Mouse (Mus musculus) neural tube, embryonic 14.5 days (tissue): Measurements from ENCODE around the gene Mall. TPM values are rescaled to one million over a fixed set of nuclear protein-coding genes. Genes with fewer than 3 reads are reported as not detected.

Experiments used
- ATAC-seq: fragments of 200-750 bp; cut with Nextera tagmentation; 2 replicates; pipeline ENCODE4 v1.8.0; 2017; ENCODE audit warnings: low read depth, mild to moderate bottlenecking, moderate TSS enrichment, moderate library complexity
- H3K27ac ChIP-seq: fragments of 300-500 bp; sonication (generic); 2 replicates; pipeline ENCODE4 v1.5.1; 2014; ENCODE audit warnings: low read depth, mild to moderate bottlenecking, control low read depth, low read length, moderate library complexity, mixed read lengths
- H3K27me3 ChIP-seq: fragments of 300-500 bp; sonication (generic); 2 replicates; pipeline ENCODE4 v1.6.1; 2014; ENCODE audit warnings: low read length; ENCODE audit not compliant: control insufficient read depth, insufficient read depth
- H3K36me3 ChIP-seq: fragments of 300-500 bp; sonication (generic); 2 replicates; pipeline ENCODE4 v1.6.1; 2014; ENCODE audit warnings: low read length, mixed read lengths; ENCODE audit not compliant: control insufficient read depth, insufficient read depth
- H3K4me1 ChIP-seq: fragments of 300-500 bp; sonication (generic); 2 replicates; pipeline ENCODE4 v1.6.1; 2014; ENCODE audit warnings: low read length; ENCODE audit not compliant: control insufficient read depth, insufficient read depth
- H3K4me2 ChIP-seq: fragments of 300-500 bp; sonication (generic); 2 replicates; pipeline ENCODE4 v1.6.1; 2014; ENCODE audit warnings: mild to moderate bottlenecking, low read depth, low read length, control low read depth
- H3K4me3 ChIP-seq: fragments of 300-500 bp; sonication (generic); 2 replicates; pipeline ENCODE4 v1.5.1; 2014; ENCODE audit warnings: low read depth, low read length, control low read depth, mixed read lengths
- H3K9ac ChIP-seq: fragments of 300-500 bp; sonication (generic); replicated peaks from 2 replicates; pipeline ENCODE4 v1.6.1; 2014; ENCODE audit warnings: low read depth, mild to moderate bottlenecking, control low read depth, low read length, mixed read lengths
- H3K9me3 ChIP-seq: fragments of 300-500 bp; sonication (generic); 2 replicates; pipeline ENCODE4 v1.6.1; 2016; ENCODE audit warnings: low read length; ENCODE audit not compliant: control insufficient read depth
- WGBS: fragments of 180-500 bp; shearing (Covaris S2); extraction: QIAGEN DNeasy Blood & Tissue Kit; methylation state at CpG from one replicate; pipeline ENCODE4 v1.1.7; 2014; 5-methylcytosine and 5-hydroxymethylcytosine counted together
- polyA plus RNA-seq: library from polyadenylated mRNA; unstranded; fragments of >200 nt; fragmentation: Nextera tagmentation; extraction: Ambion mirVana; gene quantifications from 2 replicates; pipeline ENCODE4 v1.2.1, GENCODE M21; 2014

Gene Mall
- polyA plus RNA-seq, 1 experiment from 2014 or later: 0.59 TPM

DNA sequence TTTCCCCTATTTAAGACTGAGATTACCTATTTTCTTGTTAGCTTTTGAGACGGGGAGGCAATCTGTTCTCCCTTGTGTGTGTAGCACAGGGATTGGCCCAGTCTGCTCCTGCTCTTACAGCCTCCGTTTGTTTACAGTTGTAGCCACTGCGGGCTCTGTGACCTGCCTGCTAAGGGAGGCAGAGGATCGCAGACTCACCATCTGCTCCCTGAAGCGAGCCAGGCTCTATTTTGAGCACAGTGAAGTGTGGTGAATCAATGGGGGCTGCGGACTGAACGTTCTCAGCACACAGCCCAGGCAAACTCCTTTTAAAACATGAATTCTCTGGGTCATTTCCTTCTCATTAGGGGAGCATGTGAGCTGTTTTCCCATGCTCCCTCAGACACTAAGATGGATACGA is 27.4 kb upstream of the Mall start:
- WGBS: 29% methylated on average over 8 of the region's 8 CpGs
- no peak overlapping the region for H3K9ac ChIP-seq
- H3K4me3 ChIP-seq: no peak overlapping the region
- no peaks in the 10 kb centered on the region for H3K9me3 ChIP-seq
- H3K27ac ChIP-seq: no peak overlapping the region
- H3K4me2 ChIP-seq: no peak overlapping the region
- peak; percentile 70; the same call in 1 of the 2 replicates for ATAC-seq
- peaks cover 3% of the 10 kb centered on the region; the same call in 1 of the 2 replicates for H3K4me1 ChIP-seq
- H3K36me3 ChIP-seq: no peaks in the 10 kb centered on the region; the same call in 1 of the 2 replicates
- no peaks in the 10 kb centered on the region for H3K27me3 ChIP-seq

DNA sequence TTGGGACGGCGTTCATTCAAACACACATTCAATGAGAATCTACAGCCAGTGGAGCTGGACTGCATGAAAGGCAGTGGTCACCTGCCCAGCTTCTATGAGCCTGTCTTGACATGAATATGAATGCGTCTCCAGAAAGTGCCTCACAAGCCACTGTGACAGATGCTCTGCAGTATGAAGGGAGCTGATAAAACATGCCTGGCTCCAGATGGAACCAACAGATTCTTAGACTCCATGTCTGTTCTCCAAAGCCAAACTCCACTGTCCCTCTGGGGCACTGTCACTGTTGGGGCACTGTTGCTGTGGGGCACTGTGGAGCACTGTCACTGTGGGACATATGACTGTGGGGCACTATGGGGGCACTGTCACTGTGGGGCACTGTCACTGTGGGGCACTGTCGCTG is 24.4 kb upstream of the Mall start:
- no peaks in the 10 kb centered on the region for H3K36me3 ChIP-seq
- no peak overlapping the region for H3K9ac ChIP-seq
- peaks cover 3% of the 10 kb centered on the region; the same call in 1 of the 2 replicates for H3K4me1 ChIP-seq
- H3K4me2 ChIP-seq: no peak overlapping the region
- WGBS: 87% methylated on average over 4 of the region's 4 CpGs
- ATAC-seq: no peak
- no peak overlapping the region for H3K27ac ChIP-seq
- H3K9me3 ChIP-seq: no peaks in the 10 kb centered on the region
- no peak overlapping the region for H3K4me3 ChIP-seq
- H3K27me3 ChIP-seq: no peaks in the 10 kb centered on the region

DNA sequence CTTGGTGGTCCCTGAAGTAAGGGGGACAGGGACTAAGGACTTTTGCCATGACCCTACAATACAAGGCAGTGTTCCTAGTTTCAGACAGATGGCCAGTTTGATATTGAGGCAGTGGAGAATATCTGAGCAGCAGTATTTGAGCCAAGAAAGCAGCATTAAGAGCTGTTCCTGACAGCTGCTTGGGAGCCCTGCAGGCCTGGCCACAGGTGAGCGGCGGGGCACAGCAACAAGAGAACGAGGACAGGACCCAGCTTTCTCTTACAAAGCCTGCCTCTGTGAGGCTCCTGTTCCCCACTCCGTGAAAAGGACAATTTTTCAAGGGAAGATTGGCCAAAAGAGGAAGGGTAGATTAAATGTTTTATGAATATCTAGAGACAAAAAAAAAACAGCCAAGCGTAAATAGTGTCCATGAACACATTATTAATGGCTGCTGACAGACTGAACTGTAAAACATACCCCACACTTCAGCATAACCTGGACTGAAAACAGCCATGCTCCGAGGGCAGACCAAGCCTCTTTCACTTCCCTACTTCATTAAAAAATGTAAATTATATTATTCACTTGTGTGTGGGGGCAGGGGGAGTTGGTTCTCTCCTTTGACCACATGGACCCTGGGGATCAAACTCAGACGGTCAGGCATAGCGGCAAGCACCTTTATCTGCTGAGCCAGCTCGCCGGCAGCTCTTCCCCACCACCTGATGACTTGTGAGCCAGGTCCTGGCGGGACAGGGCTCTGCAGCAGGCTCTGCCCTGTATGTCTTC is 22.3 kb upstream of the Mall start:
- Histone ChIP-seq H3K4me3 (no peak overlapping the region), H3K27ac (no peak overlapping the region), H3K27me3 (no peaks in the 10 kb centered on the region), H3K9me3 (no peaks in the 10 kb centered on the region), H3K36me3 (no peaks in the 10 kb centered on the region), H3K4me1 (no peaks in the 10 kb centered on the region), H3K9ac (no peak overlapping the region), H3K4me2 (no peak overlapping the region)
- WGBS: 73% methylated on average over 11 of the region's 11 CpGs
- ATAC-seq: no peak

DNA sequence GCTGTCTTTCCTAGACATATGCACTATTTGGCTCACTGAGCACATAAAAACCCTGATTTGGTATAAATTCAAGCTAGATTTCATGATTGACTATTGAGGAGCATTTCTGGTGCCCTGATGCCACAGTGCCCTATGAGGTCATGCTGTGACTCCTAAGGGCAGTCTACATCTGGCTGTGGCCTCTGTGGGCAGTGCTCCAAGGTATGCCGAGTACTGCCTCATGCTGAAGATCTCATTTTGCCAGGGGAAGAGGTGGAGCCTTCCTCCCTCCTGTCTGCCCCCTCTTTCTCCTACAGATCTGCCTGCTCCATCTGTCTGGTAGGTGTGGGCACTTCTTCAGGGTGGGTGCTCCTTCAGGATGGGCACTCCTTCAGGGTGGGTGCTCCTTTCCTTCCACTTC is 19.6 kb upstream of the Mall start:
- 84% methylated on average over 1 of the region's 1 CpGs for WGBS
- Histone ChIP-seq H3K9me3 (no peaks in the 10 kb centered on the region), H3K4me3 (no peak overlapping the region), H3K4me2 (no peak overlapping the region), H3K9ac (no peak overlapping the region), H3K36me3 (0 out of 2 replicates have a peak, but pooled peaks cover 4% of the 10 kb centered on the region), H3K27me3 (no peaks in the 10 kb centered on the region), H3K27ac (no peak overlapping the region), H3K4me1 (no peaks in the 10 kb centered on the region)
- ATAC-seq: no peak

DNA sequence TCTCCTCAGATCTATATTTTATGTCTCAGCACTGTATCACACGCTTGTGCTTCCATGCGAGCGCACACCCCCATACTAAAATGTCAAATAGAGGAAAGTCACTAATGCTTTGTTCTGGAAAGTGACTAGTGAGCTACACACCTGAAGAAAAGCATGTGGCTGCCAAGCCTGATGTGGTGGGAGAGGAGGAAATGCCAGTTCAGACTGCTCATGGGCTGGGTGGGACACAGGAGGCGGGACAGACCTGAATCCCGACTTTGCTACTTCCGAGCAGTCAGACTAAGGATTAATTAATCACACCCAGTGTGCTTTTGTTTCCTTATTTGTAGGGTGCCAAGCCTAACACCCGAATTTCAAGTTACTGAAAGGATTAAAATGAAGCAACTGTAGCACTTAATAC is 18.6 kb upstream of the Mall start:
- Histone ChIP-seq H3K4me2 (no peak overlapping the region), H3K9me3 (no peaks in the 10 kb centered on the region), H3K27ac (no peak overlapping the region), H3K36me3 (0 out of 2 replicates have a peak, but pooled peaks cover 4% of the 10 kb centered on the region), H3K4me1 (no peaks in the 10 kb centered on the region), H3K27me3 (no peaks in the 10 kb centered on the region), H3K4me3 (no peak overlapping the region), H3K9ac (no peak overlapping the region)
- 72% methylated on average over 7 of the region's 7 CpGs for WGBS
- ATAC-seq: no peak

DNA sequence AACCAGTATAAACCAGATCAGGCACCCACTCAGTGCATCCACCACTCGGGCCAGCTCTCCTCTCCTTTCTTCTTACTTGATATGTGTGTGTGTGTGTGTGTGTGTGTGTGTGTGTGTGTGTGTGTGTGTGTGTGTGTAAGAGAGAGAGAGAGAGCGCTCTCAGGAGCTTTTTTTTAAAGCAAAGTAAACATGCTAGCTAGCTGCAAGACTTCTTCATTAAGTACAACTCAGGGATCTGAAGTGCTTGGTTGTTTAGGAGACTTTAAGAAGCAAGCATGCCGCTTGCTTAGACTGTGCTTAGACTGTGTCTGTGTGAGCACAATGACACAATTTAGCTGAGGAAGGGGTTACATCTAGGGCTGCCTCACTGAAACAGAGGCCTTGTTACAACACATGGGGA is 12.9 kb upstream of the Mall start:
- Histone ChIP-seq H3K4me2 (no peak overlapping the region), H3K27ac (no peak overlapping the region), H3K36me3 (peaks cover 4% of the 10 kb centered on the region), H3K27me3 (no peaks in the 10 kb centered on the region), H3K4me3 (no peak overlapping the region), H3K9me3 (no peaks in the 10 kb centered on the region), H3K4me1 (no peaks in the 10 kb centered on the region), H3K9ac (no peak overlapping the region)
- 85% methylated on average over 3 of the region's 3 CpGs for WGBS
- no peak for ATAC-seq

DNA sequence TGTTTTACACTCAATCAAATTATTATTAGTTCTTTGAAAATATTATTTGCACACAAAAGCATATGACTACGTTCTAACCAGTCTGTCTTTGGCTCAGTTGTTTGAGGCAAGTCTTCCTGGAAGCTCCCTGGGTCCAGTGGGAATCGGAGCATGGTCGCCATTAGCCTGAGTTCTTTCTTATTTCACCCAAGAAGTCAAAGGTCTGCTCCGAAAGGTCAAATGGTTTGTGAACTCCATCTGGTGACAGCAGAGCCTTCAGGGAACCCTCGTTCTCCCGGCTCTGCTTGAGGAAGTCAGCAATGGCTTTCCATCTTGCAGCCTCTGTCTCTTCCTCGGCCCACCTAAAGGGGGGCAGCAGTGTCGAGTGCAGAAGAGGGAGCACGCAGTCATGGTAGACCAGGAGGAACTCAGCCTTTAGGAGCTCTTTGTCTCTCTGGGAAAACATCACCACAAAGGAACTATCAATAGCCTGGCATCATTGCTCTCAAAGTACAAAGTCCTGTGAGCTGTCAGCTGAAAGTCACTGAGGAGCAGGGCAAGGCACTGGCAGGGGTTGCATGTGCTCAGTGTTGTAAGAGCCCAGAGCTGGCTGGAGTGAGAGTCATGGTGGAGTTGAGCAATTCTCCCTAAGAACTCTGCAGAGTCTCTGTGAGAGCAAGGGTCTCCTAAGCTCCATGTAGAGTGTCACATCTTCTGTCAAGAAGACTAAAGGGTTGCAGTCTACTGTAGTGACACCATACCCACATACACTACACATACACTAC is 11.2 kb upstream of the Mall start:
- no peak overlapping the region for H3K4me3 ChIP-seq
- no peak overlapping the region for H3K4me2 ChIP-seq
- H3K27ac ChIP-seq: no peak overlapping the region
- no peaks in the 10 kb centered on the region for H3K9me3 ChIP-seq
- WGBS: 79% methylated on average over 9 of the region's 9 CpGs
- no peaks in the 10 kb centered on the region for H3K4me1 ChIP-seq
- ATAC-seq: no peak
- H3K27me3 ChIP-seq: no peaks in the 10 kb centered on the region
- peaks cover 4% of the 10 kb centered on the region for H3K36me3 ChIP-seq
- H3K9ac ChIP-seq: no peak overlapping the region

DNA sequence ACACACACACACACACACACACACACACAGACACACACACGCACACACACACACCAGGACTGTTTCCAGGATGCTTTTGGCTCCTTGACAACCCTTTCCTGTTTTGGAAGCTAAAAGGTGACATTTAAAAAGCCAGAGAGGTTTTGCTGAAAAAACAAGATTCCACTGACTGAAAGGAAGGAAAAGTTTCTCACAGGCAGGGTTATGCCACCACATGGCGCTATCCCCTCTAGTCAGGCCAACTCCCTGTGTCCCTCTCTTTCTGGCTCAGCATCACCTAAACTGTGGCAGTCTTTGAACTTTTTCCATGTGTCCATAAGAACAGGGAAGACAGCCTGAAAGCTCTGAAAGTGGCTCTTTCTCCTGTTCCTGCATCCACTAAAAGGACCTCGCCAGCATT is 8.2 kb upstream of the Mall start:
- 81% methylated on average over 3 of the region's 3 CpGs for WGBS
- Histone ChIP-seq H3K9ac (no peak overlapping the region), H3K4me3 (no peak overlapping the region), H3K4me1 (no peaks in the 10 kb centered on the region), H3K27ac (no peak overlapping the region), H3K9me3 (no peaks in the 10 kb centered on the region), H3K4me2 (no peak overlapping the region), H3K36me3 (no peaks in the 10 kb centered on the region; the same call in none of the 2 replicates), H3K27me3 (no peaks in the 10 kb centered on the region)
- ATAC-seq: no peak

DNA sequence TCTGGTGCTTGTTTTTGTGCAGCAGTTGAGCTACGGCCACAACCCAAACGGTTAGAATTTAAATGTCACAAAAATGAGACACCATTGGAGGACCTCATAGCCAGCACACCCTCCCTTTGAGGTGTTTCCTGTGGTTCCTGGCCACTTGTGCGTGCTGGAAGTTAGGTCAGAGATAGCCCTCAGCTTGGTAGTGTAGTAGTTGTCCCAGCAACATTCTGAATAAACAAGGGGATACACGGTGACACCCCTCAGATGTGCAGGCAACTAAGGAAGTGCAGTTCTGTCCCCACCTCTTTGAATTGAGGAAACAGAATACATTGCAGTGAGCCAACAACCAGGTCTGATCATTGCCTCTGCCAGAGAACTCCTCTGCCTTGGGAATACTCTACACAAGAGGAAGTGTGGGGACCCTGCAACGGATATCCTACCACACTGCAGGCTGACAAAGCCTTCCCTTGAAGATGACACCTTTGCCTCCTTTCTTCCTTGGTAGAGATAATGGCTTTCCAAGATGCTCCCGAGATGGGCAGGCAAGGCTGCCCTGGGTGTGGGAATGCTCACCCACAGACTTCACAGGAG is 7.0 kb upstream of the Mall start:
- no peaks in the 10 kb centered on the region; the same call in none of the 2 replicates for H3K36me3 ChIP-seq
- no peak overlapping the region for H3K27ac ChIP-seq
- no peak overlapping the region for H3K4me2 ChIP-seq
- WGBS: 85% methylated on average over 6 of the region's 6 CpGs
- no peaks in the 10 kb centered on the region for H3K9me3 ChIP-seq
- no peak overlapping the region for H3K4me3 ChIP-seq
- H3K27me3 ChIP-seq: no peaks in the 10 kb centered on the region
- no peaks in the 10 kb centered on the region for H3K4me1 ChIP-seq
- H3K9ac ChIP-seq: no peak overlapping the region
- ATAC-seq: no peak
